Mouse (Mus musculus): Measurements from ENCODE around the gene Foxs1. TPM values are rescaled to one million over a fixed set of nuclear protein-coding genes. Genes with fewer than 3 reads are reported as not detected.

The Foxs1 gene
- polyA plus RNA-seq (2012; rRNA removed) = 1.0 and 1.4 TPM in 2 replicates

DNA sequence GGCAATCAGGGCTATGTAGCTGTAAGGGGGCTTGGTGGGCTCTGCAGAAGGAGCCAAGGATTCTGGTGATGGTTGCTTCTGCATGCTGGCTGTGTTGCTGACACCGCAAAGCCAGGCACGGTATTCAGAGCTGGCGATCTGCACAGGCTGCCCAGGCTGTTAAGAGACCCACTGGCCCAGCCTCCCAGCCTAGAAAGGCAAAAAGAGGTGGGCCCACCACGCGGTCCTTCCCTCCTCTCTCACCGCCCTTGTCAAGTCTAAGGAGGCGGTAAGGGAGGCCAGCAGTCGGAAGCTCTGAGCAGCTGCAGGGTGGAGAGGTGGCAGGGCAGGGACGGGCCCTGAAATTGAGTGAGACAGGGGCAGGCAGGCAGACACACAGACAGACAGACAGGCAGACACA is at the start of gene Foxs1:
TSS of gene Foxs1 (minus strand) at position 161 of the 400 bp plus-strand sequence.
- TF ChIP-seq CTCF (IDR thresholded peaks at IDR 0.05; ENCODE audit: extremely low read depth, insufficient read depth, low read length) = no peak
- TF ChIP-seq POLR2A (IDR thresholded peaks at IDR 0.05; ENCODE audit: extremely low read depth, insufficient read depth, low read length) = no peak
- Histone ChIP-seq H3K4me1 (ENCODE audit: control insufficient read depth, insufficient read depth, low read length) (no peaks in the 10 kb centered on the region), H3K27ac (ENCODE audit: insufficient read depth, low read length) (no peak within 1 kb of the TSS), H3K4me3 (ENCODE audit: insufficient read depth, low read length) (no peak within 1 kb of the TSS)

GRCm38 (mm10) chr2:152976991-152977390 is 44.0 kb upstream of the Foxs1 start:
- H3K27ac ChIP-seq (ENCODE audit: insufficient read depth, low read length) = no peak overlapping the region
- no peaks in the 10 kb centered on the region for H3K4me1 ChIP-seq (ENCODE audit: control insufficient read depth, insufficient read depth, low read length)
- H3K4me3 ChIP-seq (ENCODE audit: insufficient read depth, low read length) = no peak overlapping the region
- TF ChIP-seq CTCF (IDR thresholded peaks at IDR 0.05; ENCODE audit: extremely low read depth, insufficient read depth, low read length) (no peak), POLR2A (IDR thresholded peaks at IDR 0.05; ENCODE audit: extremely low read depth, insufficient read depth, low read length) (no peak)

GRCm38 (mm10) chr2:152965555-152965954 is 32.5 kb upstream of the Foxs1 start:
- no peaks in the 10 kb centered on the region for H3K4me1 ChIP-seq (ENCODE audit: control insufficient read depth, insufficient read depth, low read length)
- H3K4me3 ChIP-seq (ENCODE audit: insufficient read depth, low read length) = no peak overlapping the region
- no peak overlapping the region for H3K27ac ChIP-seq (ENCODE audit: insufficient read depth, low read length)
- TF ChIP-seq CTCF (IDR thresholded peaks at IDR 0.05; ENCODE audit: extremely low read depth, insufficient read depth, low read length) (no peak), POLR2A (IDR thresholded peaks at IDR 0.05; ENCODE audit: extremely low read depth, insufficient read depth, low read length) (no peak)

- Histone ChIP-seq H3K4me3 (ENCODE audit: insufficient read depth, low read length) (peak within 1 kb of the TSS; percentile 35), H3K27ac (ENCODE audit: insufficient read depth, low read length) (no peak within 1 kb of the TSS), H3K4me1 (ENCODE audit: control insufficient read depth, insufficient read depth, low read length) (no peaks in the 10 kb centered on the region)
- no peak for TF ChIP-seq CTCF (IDR thresholded peaks at IDR 0.05; ENCODE audit: extremely low read depth, insufficient read depth, low read length)
- TF ChIP-seq POLR2A (IDR thresholded peaks at IDR 0.05; ENCODE audit: extremely low read depth, insufficient read depth, low read length) = no peak
Observed at GRCm38 (mm10) chr2:152962091-152962793, 29.2 kb upstream of the Foxs1 start, which contains the start of gene Ttll9. Gene Ttll9 (plus strand): TSS chr2:152962485.

DNA sequence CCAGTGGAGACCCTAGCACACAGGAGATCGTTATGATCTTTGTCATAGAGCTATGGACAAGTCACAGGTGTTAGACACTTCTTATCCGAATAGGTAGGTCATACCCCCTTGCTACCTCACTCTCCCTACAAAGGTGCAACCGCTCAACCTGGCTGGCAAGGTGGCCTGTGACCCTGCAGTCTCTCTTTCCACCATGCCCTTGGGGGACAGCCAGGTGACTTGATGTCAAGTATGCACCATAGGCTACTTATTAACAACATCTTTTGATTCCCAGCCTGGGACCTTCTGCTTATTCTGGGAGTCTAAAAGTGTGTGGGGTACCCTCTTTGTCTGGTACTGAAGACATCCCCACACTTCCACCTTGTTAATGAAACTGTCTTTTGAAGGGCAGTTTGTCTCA is 25.1 kb upstream of the Foxs1 start:
- Histone ChIP-seq H3K27ac (ENCODE audit: insufficient read depth, low read length) (no peak overlapping the region), H3K4me3 (ENCODE audit: insufficient read depth, low read length) (no peak overlapping the region), H3K4me1 (ENCODE audit: control insufficient read depth, insufficient read depth, low read length) (no peaks in the 10 kb centered on the region)
- no peak for TF ChIP-seq CTCF (IDR thresholded peaks at IDR 0.05; ENCODE audit: extremely low read depth, insufficient read depth, low read length)
- TF ChIP-seq POLR2A (IDR thresholded peaks at IDR 0.05; ENCODE audit: extremely low read depth, insufficient read depth, low read length) = no peak

DNA sequence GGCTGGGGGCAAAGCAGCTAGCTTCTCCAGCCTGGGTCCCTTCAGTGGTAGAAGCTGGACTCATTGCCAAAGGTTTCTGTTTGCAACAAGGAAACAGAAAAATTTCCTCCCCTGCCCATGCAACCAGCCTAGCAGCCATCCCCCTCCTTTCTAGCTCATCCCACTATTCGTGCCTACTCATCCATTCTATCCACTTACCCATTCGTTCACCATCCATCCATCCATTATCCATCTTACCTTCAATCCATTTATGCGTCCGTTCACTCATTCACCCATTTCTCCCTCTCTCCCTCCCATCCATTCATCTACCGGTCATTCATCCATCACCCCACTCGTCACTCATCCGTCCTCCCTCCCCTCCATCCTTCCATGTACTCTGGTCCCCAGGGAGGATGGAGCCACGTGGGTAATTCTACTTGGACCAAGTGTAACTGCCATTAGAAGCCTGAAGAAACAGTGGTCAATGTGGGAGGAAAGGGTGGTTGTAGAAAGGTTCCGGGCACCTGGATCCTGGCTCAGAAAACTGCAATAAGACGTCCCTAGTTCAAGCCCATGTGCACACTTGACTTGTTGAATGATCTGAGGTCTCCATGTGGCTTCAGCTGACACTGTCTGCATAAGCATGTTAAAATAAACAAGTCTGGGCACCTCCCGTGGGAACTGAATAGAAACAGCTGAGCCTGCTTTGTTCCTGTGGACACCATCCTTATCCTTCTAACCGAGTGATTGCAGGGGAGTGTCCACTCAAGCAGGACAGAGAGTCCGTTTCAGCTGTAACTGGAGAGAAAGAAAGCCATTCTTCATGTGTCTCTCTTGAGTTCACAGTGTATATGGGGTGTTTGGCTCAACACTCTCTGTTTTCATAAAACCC is 19.1 kb upstream of the Foxs1 start:
- Histone ChIP-seq H3K27ac (ENCODE audit: insufficient read depth, low read length) (peak overlapping the region; percentile 41; the same call in 1 of the 2 replicates), H3K4me3 (ENCODE audit: insufficient read depth, low read length) (peak overlapping the region; percentile 56), H3K4me1 (ENCODE audit: control insufficient read depth, insufficient read depth, low read length) (no peaks in the 10 kb centered on the region)
- TF ChIP-seq POLR2A (IDR thresholded peaks at IDR 0.05; ENCODE audit: extremely low read depth, insufficient read depth, low read length) (no peak), CTCF (IDR thresholded peaks at IDR 0.05; ENCODE audit: extremely low read depth, insufficient read depth, low read length) (no peak)

- Histone ChIP-seq H3K4me3 (ENCODE audit: insufficient read depth, low read length) (peak within 1 kb of the TSS; percentile 56), H3K4me1 (ENCODE audit: control insufficient read depth, insufficient read depth, low read length) (no peaks in the 10 kb centered on the region), H3K27ac (ENCODE audit: insufficient read depth, low read length) (peak within 1 kb of the TSS; percentile 41; the same call in 1 of the 2 replicates)
- TF ChIP-seq POLR2A (IDR thresholded peaks at IDR 0.05; ENCODE audit: extremely low read depth, insufficient read depth, low read length) (0 out of 2 replicates have a peak, but pooled peaks have one; percentile 36), CTCF (IDR thresholded peaks at IDR 0.05; ENCODE audit: extremely low read depth, insufficient read depth, low read length) (no peak)
Observed at GRCm38 (mm10) chr2:152951065-152951849, 18.2 kb upstream of the Foxs1 start, which contains the start of gene Dusp15. Gene Dusp15 (minus strand): TSS chr2:152951698.

DNA sequence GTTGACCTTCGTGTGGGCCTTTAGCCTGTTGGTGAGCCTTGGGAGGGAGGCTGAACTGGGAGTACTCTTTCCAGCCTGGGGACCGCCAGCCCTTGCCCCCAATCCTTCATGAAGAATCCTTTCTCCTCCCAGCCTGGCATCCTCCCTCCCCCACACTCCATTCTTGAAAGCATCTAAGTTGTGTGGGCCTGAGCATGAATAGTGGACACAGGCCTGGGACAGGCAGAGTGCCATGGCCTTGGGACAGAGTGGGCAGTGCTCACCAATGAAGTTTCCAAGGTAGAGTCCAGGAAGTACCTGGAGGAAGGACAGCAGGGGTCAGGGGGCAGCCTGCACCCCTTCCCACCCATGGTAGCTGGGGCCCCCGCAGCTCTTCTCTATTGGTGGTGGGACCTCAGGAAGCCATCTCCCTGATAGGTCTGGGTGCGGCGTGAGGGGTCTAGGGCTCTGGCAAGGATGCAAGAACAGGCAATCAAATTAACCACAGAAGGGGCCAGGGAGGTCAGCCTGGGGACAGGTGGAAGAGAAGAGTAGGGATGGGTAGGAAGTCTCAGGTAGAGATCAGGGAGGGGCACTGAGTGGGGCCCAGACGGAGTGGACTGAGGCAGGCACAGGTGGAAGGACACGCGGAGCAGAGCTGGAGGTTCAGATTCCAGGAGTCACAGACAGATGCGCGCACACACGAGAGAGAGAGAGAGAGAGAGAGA is 17.5 kb upstream of the Foxs1 start:
- no peak for TF ChIP-seq POLR2A (IDR thresholded peaks at IDR 0.05; ENCODE audit: extremely low read depth, insufficient read depth, low read length)
- no peak for TF ChIP-seq CTCF (IDR thresholded peaks at IDR 0.05; ENCODE audit: extremely low read depth, insufficient read depth, low read length)

More for the DNA sequence above, 17.5 kb upstream of the Foxs1 start:
- Histone ChIP-seq H3K4me3 (ENCODE audit: insufficient read depth, low read length) (peak overlapping the region; percentile 56), H3K27ac (ENCODE audit: insufficient read depth, low read length) (no peak overlapping the region), H3K4me1 (ENCODE audit: control insufficient read depth, insufficient read depth, low read length) (no peaks in the 10 kb centered on the region)

Measured in cortical plate, adult 2 months (tissue).